Mouse (Mus musculus) c-Kit-positive CD71-positive TER-119-negative erythroid progenitor cells, embryonic 14.5 days (primary cell): ENCODE measurements around the gene Pdlim3.
"Not testable (repeated sequence)": the region's sequence is repeated elsewhere in the genome, so short reads cannot be mapped to it uniquely, and the experiment has no call there.

ENCODE experiments used
- DNase-seq: peaks from one replicate; pipeline ENCODE4 v3.0.0-alpha.2; 2013; ENCODE audit warnings: low read depth

Pdlim3 gene

GRCm38 (mm10) chr8:45885202-45885685, at the start of gene Pdlim3:
Pdlim3 (plus strand) TSS chr8:45885461.
- no peak for DNase-seq

DNA sequence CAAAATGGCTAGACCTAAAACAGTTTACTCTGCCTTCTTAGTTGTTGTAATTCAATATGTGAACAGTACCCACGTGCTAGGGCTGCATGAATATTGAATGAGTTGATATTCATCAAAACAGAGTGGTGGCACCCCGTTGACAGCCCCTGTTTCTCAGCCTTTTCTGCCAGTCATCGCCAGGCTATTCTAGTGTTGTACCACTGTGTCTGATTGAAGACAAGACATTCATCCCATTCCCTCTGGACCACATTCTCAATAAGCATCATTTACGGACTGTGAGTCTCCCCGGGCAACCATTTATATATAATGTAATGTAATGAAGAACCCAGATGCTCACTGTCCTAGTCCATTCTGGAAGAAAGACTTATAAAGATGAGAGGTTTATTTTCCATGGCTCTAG, 42.0 kb upstream of the Pdlim3 start:
- no peak for DNase-seq

DNA sequence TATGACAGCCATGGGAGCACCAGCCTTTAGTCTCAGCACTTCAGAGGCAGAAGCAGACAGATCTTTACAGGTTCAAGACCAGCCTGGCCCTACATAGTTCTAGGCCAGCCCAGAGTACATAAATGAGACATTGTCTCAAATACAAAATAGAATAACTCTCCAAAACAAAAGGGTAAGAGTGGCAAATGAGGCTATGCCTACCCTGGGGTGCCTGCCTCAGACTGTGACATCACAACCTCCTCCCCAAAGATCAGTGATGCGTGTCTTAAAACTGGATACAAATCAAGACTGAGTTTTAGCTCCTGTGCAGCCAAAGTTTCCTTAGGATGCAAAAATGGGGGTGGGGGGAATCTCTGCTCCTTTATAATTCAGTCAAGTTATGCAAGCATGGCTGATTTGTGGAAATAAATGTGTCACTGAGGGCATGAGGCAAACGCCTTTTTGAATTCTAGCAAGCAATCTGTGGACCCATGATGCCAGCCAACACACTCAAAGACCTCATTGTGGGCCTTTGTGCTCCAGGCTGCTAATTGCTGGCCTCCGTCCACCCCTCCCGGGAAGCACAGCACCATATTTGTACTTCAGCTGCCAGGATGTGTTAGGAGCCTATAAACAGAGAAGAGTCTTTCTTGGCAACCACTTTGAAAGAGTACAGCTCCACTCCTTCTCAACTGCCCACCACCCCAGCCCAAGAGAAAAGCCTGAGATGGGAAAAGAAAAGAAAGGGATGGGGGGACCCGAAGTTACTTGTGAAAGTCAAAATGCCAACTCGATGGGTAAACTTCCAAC, 41.0 kb upstream of the Pdlim3 start:
- no peak for DNase-seq

DNA sequence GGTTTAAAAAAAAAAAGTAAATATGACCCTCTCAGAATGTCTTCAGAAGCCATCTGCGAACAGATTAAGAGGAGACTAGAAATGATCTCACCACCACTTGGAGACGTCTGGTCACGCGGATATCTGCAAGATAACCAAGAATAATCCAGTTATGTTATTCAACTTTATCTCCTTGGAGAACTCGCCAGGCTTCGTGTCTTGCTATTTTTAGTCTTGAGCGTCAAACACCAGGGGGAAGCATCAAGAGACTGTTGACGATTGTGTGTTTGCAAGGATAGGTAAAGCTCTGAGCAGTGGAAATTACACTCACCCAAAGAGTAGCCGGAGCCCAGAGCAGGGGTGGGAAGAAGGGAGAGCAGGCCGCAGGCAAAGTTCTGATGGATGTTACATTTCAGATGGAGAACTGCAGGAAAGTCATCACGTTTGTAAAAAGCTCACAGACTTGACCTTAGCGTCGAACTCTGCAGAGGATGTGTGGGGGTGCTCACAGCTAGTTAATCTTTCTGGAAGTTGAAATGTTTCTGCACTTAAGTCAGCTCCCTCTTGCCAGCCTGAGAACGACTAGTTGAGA, 40.3 kb upstream of the Pdlim3 start:
- no peak for DNase-seq

DNA sequence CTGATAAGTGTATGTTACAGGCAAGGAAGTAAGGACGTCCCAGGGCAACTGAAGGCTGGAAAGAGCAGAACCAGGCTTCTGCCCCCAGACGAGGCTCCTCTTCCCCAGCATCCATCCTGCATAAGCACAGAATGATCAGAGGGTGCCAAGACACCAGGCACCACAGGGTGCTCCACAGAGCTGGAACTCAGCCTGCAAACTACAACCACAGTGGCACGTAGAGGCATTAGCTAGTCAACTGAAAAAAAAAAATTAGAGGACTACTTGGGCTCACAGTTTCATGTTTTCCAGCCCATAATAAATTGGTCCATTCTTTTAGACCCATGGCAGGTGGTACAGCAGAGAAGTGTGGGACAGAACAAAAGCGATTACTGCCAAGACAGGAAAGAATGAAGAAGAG, 39.4 kb upstream of the Pdlim3 start:
- DNase-seq: no peak

GRCm38 (mm10) chr8:45855118-45855517, 30.1 kb upstream of the Pdlim3 start:
- no peak for DNase-seq

- DNase-seq: no peak
Measured at GRCm38 (mm10) chr8:45857734-45858133, 27.5 kb upstream of the Pdlim3 start.

DNA sequence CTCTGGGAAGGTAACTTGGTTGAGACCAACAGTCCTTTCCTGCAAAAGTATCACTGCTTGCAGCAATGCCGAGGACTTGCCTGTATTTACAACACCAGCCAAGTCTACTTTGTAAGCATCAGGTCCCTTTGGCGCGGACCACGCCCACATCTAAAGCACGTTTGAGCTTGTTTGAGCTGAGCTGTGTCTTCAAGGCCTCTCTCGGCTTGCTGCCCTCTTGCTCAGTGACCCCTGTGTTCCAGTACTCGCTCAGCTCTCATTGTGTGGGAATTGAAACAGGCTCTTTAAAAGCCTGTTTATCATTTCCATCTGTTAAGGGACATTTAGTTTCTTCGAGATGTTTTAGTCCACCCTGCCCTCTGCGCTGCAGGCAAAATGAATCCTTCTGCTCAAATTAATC, 26.9 kb upstream of the Pdlim3 start:
- no peak for DNase-seq

GRCm38 (mm10) chr8:45871587-45871986, 13.7 kb upstream of the Pdlim3 start:
- not testable (repeated sequence) for DNase-seq

GRCm38 (mm10) chr8:45872077-45872476, 13.2 kb upstream of the Pdlim3 start:
- no peak for DNase-seq

GRCm38 (mm10) chr8:45874945-45875626, 10.2 kb upstream of the Pdlim3 start:
- DNase-seq: no peak

DNA sequence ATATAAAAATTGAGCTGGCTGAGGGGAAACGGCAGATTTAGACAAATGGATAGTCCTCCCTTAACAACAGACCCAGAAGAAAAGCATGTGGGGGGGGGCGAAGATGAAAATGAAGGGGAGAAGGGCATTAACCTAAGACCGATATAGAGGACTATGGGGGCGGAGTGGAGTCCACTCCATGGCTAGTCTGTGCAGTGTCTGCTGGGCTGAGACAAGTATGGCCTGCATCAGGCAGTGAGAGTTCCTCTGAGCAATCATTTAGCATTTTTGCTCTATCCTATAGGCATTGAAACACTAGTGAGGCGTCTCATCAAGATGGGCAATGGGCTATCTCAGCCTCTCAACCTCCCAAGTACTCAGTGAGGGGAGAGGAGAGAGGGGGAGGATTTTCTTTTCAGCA, 8.9 kb upstream of the Pdlim3 start:
- DNase-seq: no peak

DNA sequence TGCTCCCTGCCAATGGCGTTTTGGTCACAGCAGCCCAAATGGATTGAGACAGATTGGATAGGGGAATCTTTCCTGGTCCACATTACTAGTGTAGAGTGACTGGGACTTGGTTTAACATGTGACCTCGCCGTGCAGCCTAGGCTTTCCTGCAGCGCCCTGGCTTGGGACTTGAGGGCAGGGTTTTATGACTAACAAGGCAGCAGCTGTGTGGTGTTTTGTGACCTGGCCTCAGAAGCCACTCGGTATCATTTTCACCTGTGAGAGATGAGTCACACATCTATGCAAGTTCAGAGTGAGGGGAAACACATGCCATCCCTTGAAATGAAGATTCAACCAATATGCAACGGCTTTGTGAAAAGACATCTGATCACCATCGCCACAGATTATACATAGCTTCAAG, 7.6 kb upstream of the Pdlim3 start:
- DNase-seq: no peak

- DNase-seq: no peak
Measured at GRCm38 (mm10) chr8:45880457-45880856, 4.8 kb upstream of the Pdlim3 start.

GRCm38 (mm10) chr8:45881726-45882125, 3.5 kb upstream of the Pdlim3 start:
- DNase-seq: no peak

- DNase-seq: no peak
Measured at GRCm38 (mm10) chr8:45883793-45884192, 1.5 kb upstream of the Pdlim3 start.

- DNase-seq: no peak
Measured at GRCm38 (mm10) chr8:45884552-45884951, 709 bp upstream of the Pdlim3 start.

GRCm38 (mm10) chr8:45885775-45886174, 514 bp downstream of the Pdlim3 start:
- DNase-seq: no peak

GRCm38 (mm10) chr8:45889737-45890136, 4.5 kb downstream of the Pdlim3 start:
- no peak for DNase-seq

DNA sequence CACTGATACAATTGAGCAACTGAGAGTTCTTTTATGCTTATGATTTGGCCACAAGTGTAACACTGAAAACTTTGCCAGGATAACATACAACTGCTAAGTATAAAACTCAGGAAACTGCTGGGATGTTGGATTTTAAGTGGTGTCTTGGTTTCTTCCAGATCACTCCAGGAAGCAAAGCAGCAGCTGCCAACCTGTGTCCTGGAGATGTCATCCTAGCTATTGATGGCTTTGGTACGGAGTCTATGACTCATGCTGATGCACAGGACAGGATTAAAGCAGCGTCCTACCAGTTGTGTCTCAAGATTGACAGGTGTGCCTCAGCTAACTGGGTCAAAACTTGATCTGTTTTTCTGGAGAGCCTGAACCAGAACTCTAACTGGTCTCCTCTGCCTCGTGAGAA, 11.3 kb downstream of the Pdlim3 start:
- no peak for DNase-seq

DNA sequence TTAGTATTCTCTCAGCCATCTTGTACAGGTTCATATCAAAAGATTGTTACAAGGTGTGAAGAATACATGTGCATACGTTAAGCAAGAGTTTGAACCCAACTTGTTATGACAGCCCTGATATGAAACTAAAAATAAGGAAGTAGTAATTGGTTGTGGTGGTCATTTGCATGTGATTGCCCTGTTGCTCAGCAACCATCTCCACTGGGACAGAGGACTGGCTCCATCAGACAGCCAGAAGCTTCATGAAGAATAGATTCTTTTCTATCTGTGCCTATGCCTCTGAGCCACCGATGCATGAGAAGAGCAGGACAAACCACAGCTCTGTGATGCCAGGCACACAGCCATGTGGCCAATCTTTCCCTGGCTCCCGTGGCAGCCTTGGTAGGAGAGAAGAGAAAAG, 14.5 kb downstream of the Pdlim3 start:
- DNase-seq: no peak

DNA sequence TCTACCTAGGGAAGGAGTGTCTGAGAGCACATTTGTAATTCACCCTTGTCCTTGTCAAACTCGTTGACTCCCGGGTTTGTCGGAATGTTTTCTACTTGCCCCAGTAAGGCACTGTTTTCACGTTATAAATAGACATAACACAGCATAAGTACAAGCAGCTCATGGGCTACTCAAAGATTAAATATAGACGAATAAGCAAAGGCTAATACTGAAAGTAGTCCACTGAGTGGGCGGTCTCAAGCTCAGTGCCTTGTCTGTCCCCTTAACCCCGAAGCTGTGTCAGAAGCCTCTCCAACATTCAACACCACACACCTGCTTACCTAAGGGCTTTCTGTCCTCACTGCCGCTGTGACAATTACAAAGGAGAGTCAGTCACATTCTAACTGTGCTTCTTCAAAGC, 16.4 kb downstream of the Pdlim3 start:
- no peak for DNase-seq

- DNase-seq: no peak
Measured at GRCm38 (mm10) chr8:45903659-45904058, 18.4 kb downstream of the Pdlim3 start.
